Mouse (Mus musculus): ENCODE measurements around the gene Rgs12. TPM values are rescaled to one million over a fixed set of nuclear protein-coding genes. Genes with fewer than 3 reads are reported as not detected.

The Rgs12 gene
- polyA plus RNA-seq, 1 experiment = 50.6 TPM

DNA sequence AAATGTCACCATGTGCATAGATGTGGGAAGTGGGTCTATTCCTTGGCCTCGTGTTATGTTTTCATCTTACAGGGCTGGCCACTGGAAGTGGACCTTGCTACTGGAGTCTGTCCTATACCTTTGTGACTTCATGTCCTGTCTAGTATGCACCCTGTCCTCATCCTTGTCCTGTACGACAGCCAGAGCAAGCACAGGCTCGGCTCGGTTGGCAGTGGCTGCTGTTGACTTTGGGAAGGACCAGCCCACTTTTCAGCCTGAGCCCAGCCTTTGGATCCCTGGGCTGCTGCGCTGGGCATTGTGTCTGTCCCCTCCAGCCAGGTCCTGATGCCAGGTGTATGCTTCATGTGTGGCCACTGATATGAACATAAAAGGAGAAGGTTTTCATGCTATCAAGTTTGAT is 61.4 kb downstream of the Rgs12 start:
- Histone ChIP-seq H3K27me3 (ENCODE audit: control insufficient read depth, insufficient read depth, insufficient read length) (no peaks in the 10 kb centered on the region), H3K79me2 (ENCODE audit: control insufficient read depth, insufficient read depth) (peaks cover 39% of the 10 kb centered on the region), H3K4me3 (ENCODE audit: insufficient read depth, poor library complexity, severe bottlenecking) (no peak overlapping the region), H3ac (ENCODE audit: control insufficient read depth, insufficient read length, low read depth) (no peak overlapping the region), H3K79me3 (ENCODE audit: low read depth) (peaks cover 4% of the 10 kb centered on the region), H3K36me3 (ENCODE audit: control insufficient read depth, insufficient read depth) (no peaks in the 10 kb centered on the region)
- no peak for TF ChIP-seq USF1 (IDR thresholded peaks at IDR 0.05; ENCODE audit: low read depth)
- TF ChIP-seq MYOD1 (IDR thresholded peaks at IDR 0.05; ENCODE audit: control insufficient read depth, insufficient read length, low read depth) = no peak
- TF ChIP-seq CTCF (IDR thresholded peaks at IDR 0.05; ENCODE audit: control insufficient read depth, insufficient read depth, insufficient read length) = no peak
- TF ChIP-seq MAX (IDR thresholded peaks at IDR 0.05) = no peak
- TF ChIP-seq FOSL1 (IDR thresholded peaks at IDR 0.05; ENCODE audit: insufficient read depth, low read length, poor library complexity, severe bottlenecking) = no peak
- no peak for TF ChIP-seq CEBPB (IDR thresholded peaks at IDR 0.05; ENCODE audit: low read depth)
- no peak for TF ChIP-seq MYOG (IDR thresholded peaks at IDR 0.05; ENCODE audit: control insufficient read depth, extremely low read depth, insufficient read length)

DNA sequence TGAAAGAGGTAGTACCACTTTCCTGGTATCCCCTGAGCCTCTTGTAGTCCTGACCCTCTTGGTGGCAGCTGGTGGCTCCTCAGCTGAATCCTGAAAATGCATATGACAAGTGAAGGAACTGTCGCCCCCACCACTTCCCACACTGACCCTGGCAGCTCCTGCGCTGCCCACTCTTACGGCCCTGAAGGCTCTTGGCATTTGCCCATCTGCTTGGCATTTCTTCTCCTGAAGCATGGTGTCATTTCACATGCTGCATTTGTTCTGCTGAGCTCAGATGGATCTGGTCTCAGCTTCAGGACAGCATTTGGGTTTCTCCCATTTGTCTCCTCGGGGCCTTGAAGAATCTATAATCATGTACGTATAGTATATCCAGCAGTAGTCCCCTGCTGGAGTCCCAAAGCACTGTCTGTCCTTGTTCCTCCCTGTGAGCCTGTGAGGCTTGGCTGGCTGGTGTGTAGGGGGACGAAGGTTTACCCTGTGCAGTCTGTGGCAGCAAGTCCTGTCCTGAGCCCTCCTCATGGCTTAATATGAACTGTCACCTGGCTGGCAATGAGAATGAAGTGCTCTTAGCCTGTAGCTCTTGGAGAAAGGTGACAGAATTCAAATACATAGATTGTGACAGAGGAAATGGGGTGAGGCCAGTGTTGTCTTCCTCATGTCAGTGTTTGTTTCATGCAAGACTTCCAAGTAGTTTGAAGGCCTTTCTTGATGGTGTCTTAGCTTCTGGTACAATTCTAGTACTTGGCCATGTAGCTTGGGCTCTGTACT is 62.1 kb downstream of the Rgs12 start:
- H3ac ChIP-seq (ENCODE audit: control insufficient read depth, insufficient read length, low read depth) = no peak overlapping the region
- TF ChIP-seq FOSL1 (IDR thresholded peaks at IDR 0.05; ENCODE audit: insufficient read depth, low read length, poor library complexity, severe bottlenecking) (no peak), USF1 (IDR thresholded peaks at IDR 0.05; ENCODE audit: low read depth) (no peak), MYOD1 (IDR thresholded peaks at IDR 0.05; ENCODE audit: control insufficient read depth, insufficient read length, low read depth) (no peak), MAX (IDR thresholded peaks at IDR 0.05) (no peak), CEBPB (IDR thresholded peaks at IDR 0.05; ENCODE audit: low read depth) (no peak), CTCF (IDR thresholded peaks at IDR 0.05; ENCODE audit: control insufficient read depth, insufficient read depth, insufficient read length) (no peak)
- peaks cover 4% of the 10 kb centered on the region for H3K79me3 ChIP-seq (ENCODE audit: low read depth)
- peaks cover 5% of the 10 kb centered on the region for H3K36me3 ChIP-seq (ENCODE audit: control insufficient read depth, insufficient read depth)
- H3K27me3 ChIP-seq (ENCODE audit: control insufficient read depth, insufficient read depth, insufficient read length) = no peaks in the 10 kb centered on the region
- H3K79me2 ChIP-seq (ENCODE audit: control insufficient read depth, insufficient read depth) = peaks cover 40% of the 10 kb centered on the region
- no peak overlapping the region for H3K4me3 ChIP-seq (ENCODE audit: insufficient read depth, poor library complexity, severe bottlenecking)

DNA sequence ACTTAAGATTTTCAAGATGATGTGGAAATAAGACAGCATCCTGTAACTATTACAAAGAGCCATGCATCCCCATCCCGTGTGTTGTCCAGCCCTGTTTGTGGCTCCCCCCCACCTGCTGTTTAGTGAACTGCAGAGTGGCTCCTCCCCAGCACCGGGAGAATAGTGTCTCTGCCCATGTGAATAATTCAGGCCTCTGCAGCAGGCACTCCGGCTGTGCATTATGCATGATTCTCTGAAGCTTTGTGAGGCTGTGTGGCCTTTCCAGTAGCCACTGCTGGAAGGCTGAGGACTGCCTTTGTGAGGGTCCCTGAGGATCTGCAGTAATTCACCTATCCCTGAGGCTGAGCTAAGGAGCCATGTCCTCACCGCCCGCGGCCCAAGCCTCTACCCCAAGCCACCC is 64.8 kb downstream of the Rgs12 start:
- Histone ChIP-seq H3ac (ENCODE audit: control insufficient read depth, insufficient read length, low read depth) (no peak overlapping the region), H3K79me3 (ENCODE audit: low read depth) (peaks cover 4% of the 10 kb centered on the region), H3K36me3 (ENCODE audit: control insufficient read depth, insufficient read depth) (peaks cover 5% of the 10 kb centered on the region), H3K4me3 (ENCODE audit: insufficient read depth, poor library complexity, severe bottlenecking) (no peak overlapping the region), H3K79me2 (ENCODE audit: control insufficient read depth, insufficient read depth) (peaks cover 41% of the 10 kb centered on the region), H3K27me3 (ENCODE audit: control insufficient read depth, insufficient read depth, insufficient read length) (no peaks in the 10 kb centered on the region)
- TF ChIP-seq MYOG (IDR thresholded peaks at IDR 0.05; ENCODE audit: control insufficient read depth, extremely low read depth, insufficient read length) (no peak), FOSL1 (IDR thresholded peaks at IDR 0.05; ENCODE audit: insufficient read depth, low read length, poor library complexity, severe bottlenecking) (no peak), MYOD1 (IDR thresholded peaks at IDR 0.05; ENCODE audit: control insufficient read depth, insufficient read length, low read depth) (no peak), USF1 (IDR thresholded peaks at IDR 0.05; ENCODE audit: low read depth) (no peak), CEBPB (IDR thresholded peaks at IDR 0.05; ENCODE audit: low read depth) (no peak), MAX (IDR thresholded peaks at IDR 0.05) (no peak), CTCF (IDR thresholded peaks at IDR 0.05; ENCODE audit: control insufficient read depth, insufficient read depth, insufficient read length) (no peak)

- Histone ChIP-seq H3K36me3 (ENCODE audit: control insufficient read depth, insufficient read depth) (peaks cover 17% of the 10 kb centered on the region), H3ac (ENCODE audit: control insufficient read depth, insufficient read length, low read depth) (no peak overlapping the region), H3K27me3 (ENCODE audit: control insufficient read depth, insufficient read depth, insufficient read length) (no peaks in the 10 kb centered on the region), H3K4me3 (ENCODE audit: insufficient read depth, poor library complexity, severe bottlenecking) (no peak overlapping the region), H3K79me3 (ENCODE audit: low read depth) (peaks cover 2% of the 10 kb centered on the region), H3K79me2 (ENCODE audit: control insufficient read depth, insufficient read depth) (peaks cover 36% of the 10 kb centered on the region)
- no peak for TF ChIP-seq MYOG (IDR thresholded peaks at IDR 0.05; ENCODE audit: control insufficient read depth, extremely low read depth, insufficient read length)
- TF ChIP-seq USF1 (IDR thresholded peaks at IDR 0.05; ENCODE audit: low read depth) = peak; percentile 80
Observed at GRCm38 (mm10) chr5:35019673-35020300, 70.5 kb downstream of the Rgs12 start.

DNA sequence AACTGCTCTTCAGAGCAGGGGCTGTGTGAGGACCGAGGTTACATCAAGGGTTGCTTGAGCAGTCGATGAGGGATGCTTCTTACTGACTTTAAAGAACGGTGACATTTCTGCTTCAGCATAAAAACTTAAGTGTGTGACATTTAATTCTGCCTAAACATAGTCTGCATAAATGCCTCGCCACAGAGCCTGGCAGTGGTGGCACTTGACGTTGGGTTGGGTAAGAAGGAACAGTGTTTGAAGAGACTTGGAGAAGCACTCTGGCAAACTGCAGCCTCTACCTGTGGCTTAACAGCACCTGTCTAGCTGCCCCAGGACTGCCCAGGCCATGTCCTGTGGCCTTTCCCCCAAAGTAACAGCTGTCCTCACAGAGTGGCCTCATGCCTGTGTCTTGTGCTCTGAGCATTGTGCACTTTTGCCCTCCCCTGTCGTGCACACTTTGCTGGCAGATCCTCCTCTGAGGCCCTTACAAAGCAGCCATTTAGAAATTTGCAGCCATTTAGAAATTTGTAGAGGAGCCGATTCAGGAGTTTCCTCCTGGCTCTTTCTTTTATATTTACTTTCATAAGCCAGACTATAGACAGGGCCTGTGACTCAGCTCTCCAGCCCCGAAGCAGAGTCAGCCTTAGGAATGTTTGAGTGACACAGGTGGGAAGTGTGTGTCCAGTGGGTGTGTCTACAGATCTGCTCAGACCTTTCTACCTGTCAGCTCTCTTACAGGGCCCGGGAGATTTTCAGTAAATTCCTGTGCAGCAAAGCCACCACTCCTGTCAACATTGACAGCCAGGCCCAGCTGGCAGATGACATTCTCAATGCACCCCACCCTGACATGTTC is 71.4 kb downstream of the Rgs12 start:
- H3K79me3 ChIP-seq (ENCODE audit: low read depth) = no peaks in the 10 kb centered on the region
- no peak overlapping the region for H3K4me3 ChIP-seq (ENCODE audit: insufficient read depth, poor library complexity, severe bottlenecking)
- H3K27me3 ChIP-seq (ENCODE audit: control insufficient read depth, insufficient read depth, insufficient read length) = no peaks in the 10 kb centered on the region
- H3K79me2 ChIP-seq (ENCODE audit: control insufficient read depth, insufficient read depth) = peaks cover 27% of the 10 kb centered on the region
- H3K36me3 ChIP-seq (ENCODE audit: control insufficient read depth, insufficient read depth) = peaks cover 22% of the 10 kb centered on the region
- no peak overlapping the region for H3ac ChIP-seq (ENCODE audit: control insufficient read depth, insufficient read length, low read depth)
- TF ChIP-seq CEBPB (IDR thresholded peaks at IDR 0.05; ENCODE audit: low read depth) (no peak), MYOG (IDR thresholded peaks at IDR 0.05; ENCODE audit: control insufficient read depth, extremely low read depth, insufficient read length) (no peak), MAX (IDR thresholded peaks at IDR 0.05) (no peak), USF1 (IDR thresholded peaks at IDR 0.05; ENCODE audit: low read depth) (no peak), MYOD1 (IDR thresholded peaks at IDR 0.05; ENCODE audit: control insufficient read depth, insufficient read length, low read depth) (no peak), CTCF (IDR thresholded peaks at IDR 0.05; ENCODE audit: control insufficient read depth, insufficient read depth, insufficient read length) (no peak), FOSL1 (IDR thresholded peaks at IDR 0.05; ENCODE audit: insufficient read depth, low read length, poor library complexity, severe bottlenecking) (no peak)
